Mouse (Mus musculus) heart, embryonic 16.5 days (tissue): ENCODE data around the gene Tbc1d8. TPM values are rescaled to one million over a fixed set of nuclear protein-coding genes. Genes with fewer than 3 reads are reported as not detected.

Source experiments
- polyA plus RNA-seq: library from polyadenylated mRNA; unstranded; fragments of >200 nt; fragmentation: Nextera tagmentation; extraction: Ambion mirVana; gene quantifications from 2 replicates; pipeline ENCODE4 v1.2.1, GENCODE M21; 2015

The Tbc1d8 gene
- polyA plus RNA-seq, 1 experiment from 2014 or later, result 11.2 TPM

Other genes starting within 250 kb of the Tbc1d8 start
- gene Rpl31, start 110.9 kb downstream of the Tbc1d8 start, polyA plus RNA-seq, result 254 and 278 TPM in 2 replicates
- gene Cnot11, start 56.2 kb upstream of the Tbc1d8 start, polyA plus RNA-seq, result 13.2 and 14.6 TPM in 2 replicates
- gene Rnf149, start 98.7 kb upstream of the Tbc1d8 start, polyA plus RNA-seq, result 13.9 and 14.0 TPM in 2 replicates
- gene Creg2, start 172.7 kb upstream of the Tbc1d8 start, polyA plus RNA-seq, result 0.05 TPM in 2 replicates
- gene Rfx8, start 242.2 kb upstream of the Tbc1d8 start, polyA plus RNA-seq, result 0.51 and 0.68 TPM in 2 replicates